Mouse (Mus musculus): ENCODE results near the gene Thoc6. TPM values are rescaled to one million over a fixed set of nuclear protein-coding genes. Genes with fewer than 3 reads are reported as not detected.
A peak's percentile ranks its signal among the peaks of the same experiment; 100 is the strongest.

The Thoc6 gene
- polyA plus RNA-seq, 1 experiment = 24.8 TPM

DNA sequence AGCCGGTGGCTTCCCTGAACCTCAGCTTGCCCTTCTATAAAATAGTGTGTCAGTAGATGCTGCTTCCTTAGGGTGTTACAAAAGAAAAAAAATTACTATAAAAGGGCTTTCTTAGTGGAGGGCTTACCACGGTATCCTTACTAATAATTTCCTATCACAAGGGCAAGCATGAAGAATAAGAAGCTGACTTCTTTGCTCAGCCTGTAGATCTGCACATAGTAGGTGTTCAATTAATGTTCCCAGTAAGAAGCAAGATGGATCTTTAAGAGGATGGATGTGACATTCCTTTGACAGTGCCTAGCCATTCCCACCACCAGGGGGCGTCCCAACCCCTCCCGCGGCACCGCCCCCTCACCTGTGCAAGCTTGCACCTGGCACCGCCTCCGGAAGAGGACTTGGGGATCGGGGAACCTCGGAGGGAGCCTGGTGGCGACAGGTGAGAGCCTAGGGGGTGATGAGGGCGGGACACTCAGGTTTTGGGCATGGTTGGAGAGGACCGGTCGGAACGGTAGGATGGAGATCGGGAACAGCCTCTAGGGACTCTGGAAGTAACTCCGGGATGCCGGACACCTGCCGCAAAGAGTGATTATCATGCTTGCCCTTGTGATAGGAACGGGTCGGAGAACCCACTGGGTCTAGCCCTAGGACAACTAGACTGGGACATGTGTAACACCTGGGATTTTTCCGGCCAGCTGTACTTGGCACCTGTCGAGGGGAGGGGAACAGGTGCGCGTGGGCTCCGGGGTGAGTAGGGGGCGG, 13.4 kb downstream of the Thoc6 start, which contains the start of gene Bicdl2:
Bicdl2 (plus strand) TSS at position 390 of the 759 bp plus-strand sequence.
- Histone ChIP-seq H3K4me1 (ENCODE audit: control insufficient read depth, insufficient read depth, insufficient read length) (peaks cover 10% of the 10 kb centered on the region; the same call in 1 of the 2 replicates), H3K4me3 (ENCODE audit: extremely low read depth, insufficient read depth, insufficient read length) (peak within 1 kb of the TSS; percentile 31; the same call in 1 of the 2 replicates), H3K36me3 (ENCODE audit: control insufficient read depth, insufficient read depth, low read length) (no peaks in the 10 kb centered on the region), H3K27me3 (ENCODE audit: control insufficient read depth, insufficient read depth, low read length) (peaks cover 3% of the 10 kb centered on the region), H3K27ac (ENCODE audit: insufficient read depth, low read length) (no peak within 1 kb of the TSS)
- 7% methylated on average over 27 of the region's 27 CpGs for WGBS
- TF ChIP-seq CTCF (IDR thresholded peaks at IDR 0.05; ENCODE audit: extremely low read depth, insufficient read depth, insufficient read length, insufficient replicate concordance) (peak; percentile 59), POLR2A (IDR thresholded peaks at IDR 0.05; ENCODE audit: low read depth, low read length) (no peak)
- peak in 1 of 2 experiments; percentile 46 for DNase-seq (ENCODE audit: low read depth in 1 of 2, low spot score in 2 of 2)

DNA sequence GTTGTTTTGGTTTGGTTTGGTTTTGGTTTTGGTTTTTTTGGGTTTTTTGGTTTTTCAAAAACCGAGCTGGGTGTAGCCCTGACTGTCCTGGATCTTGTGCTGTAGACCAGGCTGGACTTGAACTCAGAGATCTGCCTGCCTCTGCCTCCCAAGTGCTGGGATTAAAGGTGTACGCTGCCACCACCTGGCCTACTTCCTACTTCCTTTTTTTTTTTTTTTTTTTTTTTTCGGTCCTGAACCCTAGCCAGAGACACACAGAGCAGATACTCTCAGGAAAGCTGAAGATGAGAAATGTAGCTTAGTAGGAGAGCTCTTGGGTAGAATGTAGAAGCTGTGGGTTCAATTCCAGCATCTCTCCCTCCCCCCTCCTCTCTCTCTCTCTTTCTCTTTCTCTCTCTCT, 15.2 kb downstream of the Thoc6 start:
- H3K27ac ChIP-seq (ENCODE audit: insufficient read depth, low read length) = no peak overlapping the region
- DNase-seq (ENCODE audit: low read depth in 1 of 2, low spot score in 2 of 2) = no peak
- H3K4me3 ChIP-seq (ENCODE audit: extremely low read depth, insufficient read depth, insufficient read length) = no peak overlapping the region
- no peaks in the 10 kb centered on the region for H3K36me3 ChIP-seq (ENCODE audit: control insufficient read depth, insufficient read depth, low read length)
- TF ChIP-seq POLR2A (IDR thresholded peaks at IDR 0.05; ENCODE audit: low read depth, low read length) (no peak), CTCF (IDR thresholded peaks at IDR 0.05; ENCODE audit: extremely low read depth, insufficient read depth, insufficient read length, insufficient replicate concordance) (no peak)
- H3K27me3 ChIP-seq (ENCODE audit: control insufficient read depth, insufficient read depth, low read length) = peaks cover 3% of the 10 kb centered on the region
- 69% methylated on average over 3 of the region's 3 CpGs for WGBS
- H3K4me1 ChIP-seq (ENCODE audit: control insufficient read depth, insufficient read depth, insufficient read length) = peaks cover 7% of the 10 kb centered on the region; the same call in 1 of the 2 replicates

DNA sequence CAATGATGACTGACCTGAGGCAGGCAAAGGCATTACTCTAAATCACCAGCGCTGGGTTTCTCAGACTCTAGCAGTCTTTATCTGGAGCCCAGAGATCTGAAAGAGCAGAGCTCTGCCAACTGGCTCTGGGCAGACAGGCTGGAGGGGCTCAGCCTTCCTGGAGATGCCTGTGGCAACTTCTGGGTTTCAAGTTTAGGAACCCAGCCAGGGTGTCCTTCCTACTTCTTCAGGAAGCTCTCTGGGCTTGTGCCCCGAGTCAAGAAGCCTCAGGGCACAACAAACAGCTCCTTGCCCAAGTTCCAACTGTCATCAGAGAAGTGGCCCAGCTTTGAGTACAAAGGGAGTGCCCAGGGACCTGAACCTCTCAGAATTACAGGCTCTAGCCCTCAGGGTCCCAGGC, 19.3 kb downstream of the Thoc6 start:
- DNase-seq (ENCODE audit: low read depth in 1 of 2, low spot score in 2 of 2) = no peak
- Histone ChIP-seq H3K4me3 (ENCODE audit: extremely low read depth, insufficient read depth, insufficient read length) (no peak overlapping the region), H3K27me3 (ENCODE audit: control insufficient read depth, insufficient read depth, low read length) (no peaks in the 10 kb centered on the region), H3K27ac (ENCODE audit: insufficient read depth, low read length) (no peak overlapping the region), H3K36me3 (ENCODE audit: control insufficient read depth, insufficient read depth, low read length) (no peaks in the 10 kb centered on the region), H3K4me1 (ENCODE audit: control insufficient read depth, insufficient read depth, insufficient read length) (no peaks in the 10 kb centered on the region)
- no peak for TF ChIP-seq POLR2A (IDR thresholded peaks at IDR 0.05; ENCODE audit: low read depth, low read length)
- no peak for TF ChIP-seq CTCF (IDR thresholded peaks at IDR 0.05; ENCODE audit: extremely low read depth, insufficient read depth, insufficient read length, insufficient replicate concordance)
- WGBS = 28% methylated on average over 2 of the region's 2 CpGs

DNA sequence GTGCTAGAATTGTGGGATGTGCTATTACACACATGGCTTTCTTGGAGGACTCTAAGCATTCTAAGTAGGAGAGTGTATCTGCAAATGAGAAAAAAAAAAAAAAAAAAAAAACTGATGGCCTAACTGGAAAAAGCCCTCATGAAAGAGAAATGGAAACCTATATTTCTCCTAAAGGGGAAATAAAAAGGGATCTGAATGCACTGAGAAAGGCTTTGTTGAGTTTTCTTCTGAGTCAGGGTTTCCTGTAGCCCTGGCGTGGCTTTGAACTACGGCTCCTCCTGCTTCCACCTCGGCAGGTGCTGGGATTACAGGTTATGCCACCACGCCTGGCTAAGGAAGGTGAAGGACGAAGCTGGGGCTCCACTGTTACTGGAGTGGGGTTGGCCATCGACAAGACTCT, 19.7 kb downstream of the Thoc6 start:
- H3K4me3 ChIP-seq (ENCODE audit: extremely low read depth, insufficient read depth, insufficient read length) = no peak overlapping the region
- TF ChIP-seq POLR2A (IDR thresholded peaks at IDR 0.05; ENCODE audit: low read depth, low read length) (no peak), CTCF (IDR thresholded peaks at IDR 0.05; ENCODE audit: extremely low read depth, insufficient read depth, insufficient read length, insufficient replicate concordance) (no peak)
- H3K27ac ChIP-seq (ENCODE audit: insufficient read depth, low read length) = no peak overlapping the region
- no peaks in the 10 kb centered on the region for H3K27me3 ChIP-seq (ENCODE audit: control insufficient read depth, insufficient read depth, low read length)
- DNase-seq (ENCODE audit: low read depth in 1 of 2, low spot score in 2 of 2) = no peak
- no peaks in the 10 kb centered on the region for H3K36me3 ChIP-seq (ENCODE audit: control insufficient read depth, insufficient read depth, low read length)
- no peaks in the 10 kb centered on the region for H3K4me1 ChIP-seq (ENCODE audit: control insufficient read depth, insufficient read depth, insufficient read length)
- WGBS = 29% methylated on average over 6 of the region's 6 CpGs

DNA sequence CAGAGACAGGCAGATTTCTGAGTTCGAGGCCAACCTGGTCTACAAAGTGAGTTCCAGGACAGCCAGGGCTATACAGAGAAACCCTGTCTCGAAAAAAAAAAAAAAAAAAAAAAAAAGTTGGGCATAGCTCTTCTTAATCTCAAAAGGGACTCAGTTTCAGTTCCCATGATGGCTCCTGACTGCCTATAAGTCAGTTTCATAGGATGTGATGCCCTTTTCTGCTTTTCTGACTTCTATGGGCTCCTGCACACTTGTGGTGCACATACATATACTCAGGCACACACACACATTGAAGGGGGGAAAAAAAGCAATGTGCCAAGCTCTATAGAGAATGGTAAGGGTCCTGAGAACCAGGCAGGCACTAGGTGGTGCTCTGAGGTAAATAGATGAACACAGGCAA, 20.4 kb downstream of the Thoc6 start:
- no peak overlapping the region for H3K27ac ChIP-seq (ENCODE audit: insufficient read depth, low read length)
- no peak for DNase-seq (ENCODE audit: low read depth in 1 of 2, low spot score in 2 of 2)
- TF ChIP-seq CTCF (IDR thresholded peaks at IDR 0.05; ENCODE audit: extremely low read depth, insufficient read depth, insufficient read length, insufficient replicate concordance) (no peak), POLR2A (IDR thresholded peaks at IDR 0.05; ENCODE audit: low read depth, low read length) (no peak)
- no peaks in the 10 kb centered on the region for H3K36me3 ChIP-seq (ENCODE audit: control insufficient read depth, insufficient read depth, low read length)
- H3K4me1 ChIP-seq (ENCODE audit: control insufficient read depth, insufficient read depth, insufficient read length) = no peaks in the 10 kb centered on the region
- no peaks in the 10 kb centered on the region for H3K27me3 ChIP-seq (ENCODE audit: control insufficient read depth, insufficient read depth, low read length)
- WGBS = 49% methylated on average over 2 of the region's 2 CpGs
- no peak overlapping the region for H3K4me3 ChIP-seq (ENCODE audit: extremely low read depth, insufficient read depth, insufficient read length)

DNA sequence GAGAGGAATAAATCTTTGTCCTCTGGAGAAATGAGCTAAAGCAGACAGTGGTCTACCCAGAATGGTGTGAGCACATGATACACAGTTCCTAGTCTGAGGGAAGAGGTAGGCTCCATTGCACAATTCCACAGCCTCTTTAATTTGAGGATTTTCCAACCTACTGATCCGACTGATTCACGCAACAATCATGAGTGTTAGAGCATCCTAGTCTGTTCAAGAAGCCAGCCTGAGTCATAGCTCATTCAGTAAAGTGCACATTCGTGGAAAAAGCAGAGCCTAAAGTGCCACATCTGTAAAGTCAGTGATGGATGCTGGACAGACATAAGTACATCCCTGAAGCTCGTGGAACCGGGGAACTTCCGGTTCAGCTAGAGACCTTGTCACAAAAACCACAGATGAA, 22.3 kb downstream of the Thoc6 start:
- no peaks in the 10 kb centered on the region for H3K27me3 ChIP-seq (ENCODE audit: control insufficient read depth, insufficient read depth, low read length)
- H3K4me1 ChIP-seq (ENCODE audit: control insufficient read depth, insufficient read depth, insufficient read length) = peaks cover 2% of the 10 kb centered on the region; the same call in 1 of the 2 replicates
- no peak for TF ChIP-seq POLR2A (IDR thresholded peaks at IDR 0.05; ENCODE audit: low read depth, low read length)
- TF ChIP-seq CTCF (IDR thresholded peaks at IDR 0.05; ENCODE audit: extremely low read depth, insufficient read depth, insufficient read length, insufficient replicate concordance) = no peak
- DNase-seq (ENCODE audit: low read depth in 1 of 2, low spot score in 2 of 2) = no peak
- WGBS = 58% methylated on average over 6 of the region's 6 CpGs
- H3K36me3 ChIP-seq (ENCODE audit: control insufficient read depth, insufficient read depth, low read length) = no peaks in the 10 kb centered on the region
- no peak overlapping the region for H3K27ac ChIP-seq (ENCODE audit: insufficient read depth, low read length)
- no peak overlapping the region for H3K4me3 ChIP-seq (ENCODE audit: extremely low read depth, insufficient read depth, insufficient read length)

DNA sequence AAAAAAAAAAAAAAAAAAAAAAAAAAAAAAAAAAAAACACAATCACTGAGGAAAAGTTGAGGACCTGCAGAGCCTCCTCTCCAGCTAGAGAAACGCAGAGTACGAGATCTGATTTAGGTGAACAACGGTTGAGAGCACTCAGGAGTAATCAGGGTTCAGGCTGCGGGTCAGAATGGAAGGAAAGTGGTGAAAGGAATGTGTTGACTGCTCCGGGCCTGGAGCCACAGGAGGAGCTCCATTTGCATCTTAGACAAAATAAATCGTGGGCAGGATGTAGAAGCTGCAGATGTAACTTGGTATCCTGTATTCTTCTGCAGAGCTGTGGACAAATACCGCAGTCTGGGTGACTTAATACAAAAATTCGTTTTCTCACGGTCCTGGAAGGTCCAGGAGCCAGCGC, 27.8 kb downstream of the Thoc6 start:
- WGBS = 75% methylated on average over 10 of the region's 10 CpGs
- H3K27ac ChIP-seq (ENCODE audit: insufficient read depth, low read length) = no peak overlapping the region
- peaks cover 11% of the 10 kb centered on the region; the same call in 1 of the 2 replicates for H3K27me3 ChIP-seq (ENCODE audit: control insufficient read depth, insufficient read depth, low read length)
- peaks cover 5% of the 10 kb centered on the region; the same call in 1 of the 2 replicates for H3K4me1 ChIP-seq (ENCODE audit: control insufficient read depth, insufficient read depth, insufficient read length)
- TF ChIP-seq POLR2A (IDR thresholded peaks at IDR 0.05; ENCODE audit: low read depth, low read length) = no peak
- no peak for TF ChIP-seq CTCF (IDR thresholded peaks at IDR 0.05; ENCODE audit: extremely low read depth, insufficient read depth, insufficient read length, insufficient replicate concordance)
- no peak overlapping the region for H3K4me3 ChIP-seq (ENCODE audit: extremely low read depth, insufficient read depth, insufficient read length)
- DNase-seq (ENCODE audit: low read depth in 1 of 2, low spot score in 2 of 2) = no peak
- no peaks in the 10 kb centered on the region for H3K36me3 ChIP-seq (ENCODE audit: control insufficient read depth, insufficient read depth, low read length)

Measured in spleen, adult 2 months (tissue).